Mouse (Mus musculus): Measurements from ENCODE around the gene Gm12248. TPM values are rescaled to one million over a fixed set of nuclear protein-coding genes. Genes with fewer than 3 reads are reported as not detected.

The Gm12248 gene
- polyA plus RNA-seq (2015; fragmentation: Nextera tagmentation; extraction: Ambion mirVana): not detected in 2 replicates

GRCm38 (mm10) chr11:58093021-58093528 lies at the start of gene Gm12248:
Gene Gm12248, minus strand, starts transcription at chr11:58093134.
- Histone ChIP-seq H3K4me2 (peak within 1 kb of the TSS; percentile 48), H3K9ac (peak within 1 kb of the TSS; percentile 15; the same call in 1 of the 2 replicates), H3K27me3 (peaks cover 5% of the 10 kb centered on the region; the same call in 1 of the 2 replicates), H3K9me3 (no peaks in the 10 kb centered on the region), H3K4me3 (peak within 1 kb of the TSS; percentile 11), H3K4me1 (peaks cover 6% of the 10 kb centered on the region; the same call in 1 of the 2 replicates), H3K36me3 (no peaks in the 10 kb centered on the region), H3K27ac (no peak within 1 kb of the TSS)
- WGBS: 13% methylated on average over 12 of the region's 12 CpGs
- peak; percentile 74; the same call in 1 of the 2 replicates for ATAC-seq (ENCODE audit: borderline replicate concordance, extremely low read depth, low FRiP score, low TSS enrichment)

- Histone ChIP-seq H3K27ac (no peak overlapping the region), H3K4me2 (no peak overlapping the region), H3K36me3 (peaks cover 80% of the 10 kb centered on the region), H3K9ac (no peak overlapping the region), H3K27me3 (no peaks in the 10 kb centered on the region), H3K4me1 (no peaks in the 10 kb centered on the region), H3K9me3 (no peaks in the 10 kb centered on the region), H3K4me3 (no peak overlapping the region)
- no peak for ATAC-seq (ENCODE audit: borderline replicate concordance, extremely low read depth, low FRiP score, low TSS enrichment)
- 81% methylated on average over 3 of the region's 3 CpGs for WGBS
These were observed 46.5 kb upstream of the Gm12248 start for GRCm38 (mm10) chr11:58139466-58139865.

GRCm38 (mm10) chr11:58138821-58139220 lies 45.9 kb upstream of the Gm12248 start:
- H3K4me2 ChIP-seq: no peak overlapping the region
- no peaks in the 10 kb centered on the region for H3K27me3 ChIP-seq
- no peaks in the 10 kb centered on the region for H3K4me1 ChIP-seq
- H3K36me3 ChIP-seq: peaks cover 81% of the 10 kb centered on the region
- 89% methylated on average over 11 of the region's 11 CpGs for WGBS
- no peak overlapping the region for H3K27ac ChIP-seq
- no peak overlapping the region for H3K9ac ChIP-seq
- H3K4me3 ChIP-seq: no peak overlapping the region
- ATAC-seq (ENCODE audit: borderline replicate concordance, extremely low read depth, low FRiP score, low TSS enrichment): no peak
- no peaks in the 10 kb centered on the region for H3K9me3 ChIP-seq

GRCm38 (mm10) chr11:58136677-58137076 lies 43.7 kb upstream of the Gm12248 start:
- no peaks in the 10 kb centered on the region for H3K4me1 ChIP-seq
- ATAC-seq (ENCODE audit: borderline replicate concordance, extremely low read depth, low FRiP score, low TSS enrichment): no peak
- WGBS: 86% methylated on average over 6 of the region's 6 CpGs
- H3K4me2 ChIP-seq: no peak overlapping the region
- no peaks in the 10 kb centered on the region for H3K27me3 ChIP-seq
- no peak overlapping the region for H3K9ac ChIP-seq
- no peaks in the 10 kb centered on the region for H3K9me3 ChIP-seq
- peaks cover 84% of the 10 kb centered on the region for H3K36me3 ChIP-seq
- no peak overlapping the region for H3K27ac ChIP-seq
- H3K4me3 ChIP-seq: no peak overlapping the region

- Histone ChIP-seq H3K4me2 (no peak overlapping the region), H3K27ac (no peak overlapping the region), H3K9me3 (no peaks in the 10 kb centered on the region), H3K36me3 (peaks cover 83% of the 10 kb centered on the region), H3K27me3 (no peaks in the 10 kb centered on the region), H3K4me1 (no peaks in the 10 kb centered on the region), H3K9ac (no peak overlapping the region), H3K4me3 (no peak overlapping the region)
- ATAC-seq (ENCODE audit: borderline replicate concordance, extremely low read depth, low FRiP score, low TSS enrichment): no peak
These were observed 42.4 kb upstream of the Gm12248 start for GRCm38 (mm10) chr11:58135296-58135695.

GRCm38 (mm10) chr11:58134869-58135268 lies 41.9 kb upstream of the Gm12248 start:
- Histone ChIP-seq H3K4me3 (no peak overlapping the region), H3K4me1 (no peaks in the 10 kb centered on the region), H3K4me2 (no peak overlapping the region), H3K36me3 (peaks cover 84% of the 10 kb centered on the region), H3K9me3 (no peaks in the 10 kb centered on the region), H3K9ac (no peak overlapping the region), H3K27me3 (no peaks in the 10 kb centered on the region), H3K27ac (no peak overlapping the region)
- ATAC-seq (ENCODE audit: borderline replicate concordance, extremely low read depth, low FRiP score, low TSS enrichment): no peak

GRCm38 (mm10) chr11:58132026-58132425 lies 39.1 kb upstream of the Gm12248 start:
- Histone ChIP-seq H3K4me1 (no peaks in the 10 kb centered on the region), H3K27me3 (no peaks in the 10 kb centered on the region), H3K4me2 (no peak overlapping the region), H3K9ac (no peak overlapping the region), H3K27ac (no peak overlapping the region), H3K4me3 (no peak overlapping the region), H3K36me3 (peaks cover 84% of the 10 kb centered on the region), H3K9me3 (no peaks in the 10 kb centered on the region)
- no peak for ATAC-seq (ENCODE audit: borderline replicate concordance, extremely low read depth, low FRiP score, low TSS enrichment)
- 97% methylated on average over 3 of the region's 3 CpGs for WGBS

- Histone ChIP-seq H3K4me3 (no peak overlapping the region), H3K27ac (no peak overlapping the region), H3K9me3 (no peaks in the 10 kb centered on the region), H3K9ac (no peak overlapping the region), H3K4me2 (no peak overlapping the region), H3K4me1 (no peaks in the 10 kb centered on the region), H3K27me3 (no peaks in the 10 kb centered on the region), H3K36me3 (peaks cover 65% of the 10 kb centered on the region)
- WGBS: 81% methylated on average over 6 of the region's 6 CpGs
- no peak for ATAC-seq (ENCODE audit: borderline replicate concordance, extremely low read depth, low FRiP score, low TSS enrichment)
These were observed 36.4 kb upstream of the Gm12248 start for GRCm38 (mm10) chr11:58129302-58129843.

- Histone ChIP-seq H3K9me3 (no peaks in the 10 kb centered on the region), H3K36me3 (peaks cover 67% of the 10 kb centered on the region), H3K27me3 (no peaks in the 10 kb centered on the region), H3K27ac (no peak overlapping the region), H3K4me2 (no peak overlapping the region), H3K9ac (no peak overlapping the region), H3K4me1 (no peaks in the 10 kb centered on the region), H3K4me3 (no peak overlapping the region)
- no peak for ATAC-seq (ENCODE audit: borderline replicate concordance, extremely low read depth, low FRiP score, low TSS enrichment)
- 77% methylated on average over 2 of the region's 2 CpGs for WGBS
These were observed 34.6 kb upstream of the Gm12248 start for GRCm38 (mm10) chr11:58127544-58127943.

- peaks cover 64% of the 10 kb centered on the region for H3K36me3 ChIP-seq
- peak; percentile 53 for ATAC-seq (ENCODE audit: borderline replicate concordance, extremely low read depth, low FRiP score, low TSS enrichment)
These were observed 33.6 kb upstream of the Gm12248 start for GRCm38 (mm10) chr11:58126397-58127160.

GRCm38 (mm10) chr11:58125021-58125420 lies 32.1 kb upstream of the Gm12248 start:
- 57% methylated on average over 11 of the region's 11 CpGs for WGBS
- no peaks in the 10 kb centered on the region for H3K9me3 ChIP-seq
- no peaks in the 10 kb centered on the region for H3K4me1 ChIP-seq
- no peak overlapping the region for H3K4me2 ChIP-seq
- H3K9ac ChIP-seq: no peak overlapping the region
- no peak overlapping the region for H3K27ac ChIP-seq
- no peak overlapping the region for H3K4me3 ChIP-seq
- H3K27me3 ChIP-seq: no peaks in the 10 kb centered on the region
- no peak for ATAC-seq (ENCODE audit: borderline replicate concordance, extremely low read depth, low FRiP score, low TSS enrichment)
- peaks cover 63% of the 10 kb centered on the region for H3K36me3 ChIP-seq

More at GRCm38 (mm10) chr11:58126397-58127160, 33.6 kb upstream of the Gm12248 start:
- H3K4me2 ChIP-seq: no peak overlapping the region
- no peaks in the 10 kb centered on the region for H3K27me3 ChIP-seq
- no peaks in the 10 kb centered on the region for H3K4me1 ChIP-seq
- WGBS: 51% methylated on average over 7 of the region's 7 CpGs
- H3K27ac ChIP-seq: no peak overlapping the region
- no peak overlapping the region for H3K9ac ChIP-seq
- no peak overlapping the region for H3K4me3 ChIP-seq
- no peaks in the 10 kb centered on the region for H3K9me3 ChIP-seq

- peaks cover 63% of the 10 kb centered on the region for H3K36me3 ChIP-seq
- H3K27me3 ChIP-seq: no peaks in the 10 kb centered on the region
- no peak overlapping the region for H3K4me2 ChIP-seq
- no peaks in the 10 kb centered on the region for H3K9me3 ChIP-seq
- ATAC-seq (ENCODE audit: borderline replicate concordance, extremely low read depth, low FRiP score, low TSS enrichment): no peak
- no peak overlapping the region for H3K4me3 ChIP-seq
- no peaks in the 10 kb centered on the region for H3K4me1 ChIP-seq
- WGBS: 90% methylated on average over 2 of the region's 2 CpGs
- H3K27ac ChIP-seq: no peak overlapping the region
- H3K9ac ChIP-seq: no peak overlapping the region
These were observed 30.8 kb upstream of the Gm12248 start for GRCm38 (mm10) chr11:58123711-58124110.
